ENCODE assay signal across 27 mouse cellular contexts in the genomic region with DNA sequence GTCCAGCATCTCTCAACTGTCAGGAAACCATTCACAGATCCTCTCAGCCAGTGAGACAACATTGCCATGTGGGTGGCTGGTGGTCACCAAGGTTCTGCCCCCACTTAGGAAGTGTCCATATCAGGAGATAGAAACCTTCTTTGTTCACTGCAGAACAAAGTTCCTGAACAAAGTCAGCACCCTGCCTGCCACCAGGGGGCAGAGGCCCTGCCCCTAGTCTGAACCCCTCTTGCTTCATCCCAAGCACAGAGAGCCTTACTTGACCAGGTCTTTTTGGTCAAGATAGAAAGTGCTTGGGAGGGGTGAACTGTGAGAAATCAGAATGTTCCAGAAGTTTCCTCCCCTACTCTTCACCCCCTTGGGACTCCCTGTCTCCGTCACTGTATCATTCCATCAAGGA. TPM values are rescaled to one million over a fixed set of nuclear protein-coding genes. Genes with fewer than 3 reads are reported as not detected.
A peak's percentile ranks its signal among the peaks of the same experiment; 100 is the strongest.
DNase-seq lines count a peak whose midpoint lies in the region; ATAC-seq and TF ChIP-seq lines count a peak whose summit lies in the region.
"Had no signal": no experiment of that assay in that cellular context is flagged by ENCODE, and none has a peak within 500 bp of the region (broad histone marks: within the 10 kb centered on the region; RNA-seq: fewer than 3 reads in every experiment).

No protein-coding gene starts in this region.

- H3K4me2 ChIP-seq in hindbrain, postnatal 0 days (ENCODE audit: low read depth, low read length): no peak overlapping the region
- no peak overlapping the region for H3K4me2 ChIP-seq in hindbrain, embryonic 12.5 days (replicated peaks)
- H3K4me2 ChIP-seq in liver, postnatal 0 days (ENCODE audit: low read depth, low read length): no peak overlapping the region
- H3K4me2 ChIP-seq in liver, embryonic 12.5 days: no peak overlapping the region
- H3K4me2 ChIP-seq: limb, embryonic 13.5 days; midbrain, embryonic 12.5 days; neural tube, embryonic 12.5 days had no signal

- H3K4me1 ChIP-seq in hindbrain, postnatal 0 days (ENCODE audit: insufficient read depth, low read length): no peaks in the 10 kb centered on the region
- peaks cover 7% of the 10 kb centered on the region; the same call in 1 of the 2 replicates for H3K4me1 ChIP-seq in hindbrain, embryonic 12.5 days
- H3K4me1 ChIP-seq in liver, postnatal 0 days (ENCODE audit: insufficient read depth): no peaks in the 10 kb centered on the region
- H3K4me1 ChIP-seq in liver, embryonic 12.5 days: peaks cover 10% of the 10 kb centered on the region
- H3K4me1 ChIP-seq in ES-Bruce4 (ENCODE audit: control insufficient read depth, insufficient read depth, low read length): no peaks in the 10 kb centered on the region
- H3K4me1 ChIP-seq: limb, embryonic 13.5 days had no signal

- no peaks in the 10 kb centered on the region for H3K9me3 ChIP-seq in hindbrain, postnatal 0 days (ENCODE audit: low read length)
- no peaks in the 10 kb centered on the region for H3K9me3 ChIP-seq in hindbrain, embryonic 12.5 days (replicated peaks)
- H3K9me3 ChIP-seq in liver, postnatal 0 days (ENCODE audit: low read length): no peaks in the 10 kb centered on the region
- H3K9me3 ChIP-seq in liver, embryonic 12.5 days (replicated peaks): no peaks in the 10 kb centered on the region; the same call in 1 of the 2 replicates
- no peaks in the 10 kb centered on the region for H3K9me3 ChIP-seq in ES-Bruce4 (replicated peaks; ENCODE audit: control insufficient read depth, insufficient read depth, low read length, poor library complexity, severe bottlenecking)
- H3K9me3 ChIP-seq: limb, embryonic 13.5 days; midbrain, embryonic 12.5 days; neural tube, embryonic 12.5 days had no signal

- no peak for TF ChIP-seq EP300 in liver, postnatal 0 days (IDR thresholded peaks at IDR 0.05; ENCODE audit: low read depth)
- TF ChIP-seq EP300 in ES-Bruce4 (IDR thresholded peaks at IDR 0.05; ENCODE audit: insufficient read depth, low read depth, low read length): no peak

- no peak overlapping the region for H3K27ac ChIP-seq in hindbrain, postnatal 0 days
- no peak overlapping the region for H3K27ac ChIP-seq in hindbrain, embryonic 12.5 days
- no peak overlapping the region for H3K27ac ChIP-seq in liver, postnatal 0 days (ENCODE audit: low read depth)
- H3K27ac ChIP-seq in liver, embryonic 12.5 days: no peak overlapping the region
- no peak overlapping the region for H3K27ac ChIP-seq in ES-Bruce4 (ENCODE audit: insufficient read depth, low read length)
- H3K27ac ChIP-seq: limb, embryonic 13.5 days; midbrain, embryonic 12.5 days; neural tube, embryonic 12.5 days had no signal

- no peaks in the 10 kb centered on the region for H3K36me3 ChIP-seq in hindbrain, postnatal 0 days (ENCODE audit: insufficient read depth, low read length)
- H3K36me3 ChIP-seq in hindbrain, embryonic 12.5 days: no peaks in the 10 kb centered on the region
- H3K36me3 ChIP-seq in liver, postnatal 0 days (replicated peaks; ENCODE audit: insufficient read depth, low read length): peaks cover 13% of the 10 kb centered on the region; the same call in 1 of the 2 replicates
- peaks cover 91% of the 10 kb centered on the region for H3K36me3 ChIP-seq in liver, embryonic 12.5 days
- no peaks in the 10 kb centered on the region for H3K36me3 ChIP-seq in ES-Bruce4 (ENCODE audit: control insufficient read depth, insufficient read depth, low read length, poor library complexity, severe bottlenecking)
- H3K36me3 ChIP-seq: limb, embryonic 13.5 days; midbrain, embryonic 12.5 days; neural tube, embryonic 12.5 days had no signal

- no peak overlapping the region for H3K4me3 ChIP-seq in hindbrain, postnatal 0 days (ENCODE audit: low read length)
- H3K4me3 ChIP-seq in hindbrain, embryonic 12.5 days: no peak overlapping the region
- no peak overlapping the region for H3K4me3 ChIP-seq in liver, postnatal 0 days (ENCODE audit: low read depth, low read length)
- no peak overlapping the region for H3K4me3 ChIP-seq in liver, embryonic 12.5 days
- H3K4me3 ChIP-seq in ES-Bruce4 (ENCODE audit: low read depth, low read length): no peak overlapping the region
- H3K4me3 ChIP-seq: limb, embryonic 13.5 days; midbrain, embryonic 12.5 days; neural tube, embryonic 12.5 days had no signal

- WGBS in hindbrain, postnatal 0 days: 88% methylated on average over 1 of the region's 1 CpGs
- 83% methylated on average over 1 of the region's 1 CpGs for WGBS in hindbrain, embryonic 12.5 days
- 88% methylated on average over 1 of the region's 1 CpGs for WGBS in liver, postnatal 0 days (ENCODE audit: insufficient replicate concordance)
- 85% methylated on average over 1 of the region's 1 CpGs for WGBS in liver, embryonic 12.5 days (ENCODE audit: insufficient replicate concordance)

- TF ChIP-seq CTCF in hindbrain, postnatal 0 days (IDR thresholded peaks at IDR 0.05; ENCODE audit: low read depth): 0 out of 2 replicates have a peak, but pooled peaks have one; percentile 8
- TF ChIP-seq CTCF in liver, postnatal 0 days (IDR thresholded peaks at IDR 0.05; ENCODE audit: low read depth): peak; percentile 56
- TF ChIP-seq CTCF in ES-Bruce4 (IDR thresholded peaks at IDR 0.05; ENCODE audit: low read depth, low read length): peak; percentile 41

- no peak overlapping the region for H3K9ac ChIP-seq in hindbrain, postnatal 0 days (replicated peaks; ENCODE audit: low read length)
- no peak overlapping the region for H3K9ac ChIP-seq in hindbrain, embryonic 12.5 days
- H3K9ac ChIP-seq in liver, postnatal 0 days (replicated peaks): no peak overlapping the region
- no peak overlapping the region for H3K9ac ChIP-seq in liver, embryonic 12.5 days
- no peak overlapping the region for H3K9ac ChIP-seq in ES-Bruce4 (ENCODE audit: low read depth, poor library complexity, severe bottlenecking)
- H3K9ac ChIP-seq: forebrain, postnatal 0 days; limb, embryonic 13.5 days; midbrain, embryonic 12.5 days; neural tube, embryonic 12.5 days had no signal

- DNase-seq in hindbrain, postnatal 0 days (ENCODE audit: low spot score): no peak
- DNase-seq in liver, postnatal 0 days: no peak
- peak; percentile 21 for DNase-seq in 416B (ENCODE audit: low read depth)
- DNase-seq in cerebellum, postnatal 36 days: no peak
- DNase-seq: adrenal gland, postnatal 14 days; cerebellum, adult 11 months; cerebellum, postnatal 10 days; embryo, embryonic 11 days; forebrain, postnatal 0 days; heart, adult 18-20 months; layer of hippocampus, postnatal 36 days; lung, adult 2 months; right cerebral cortex, adult 18-20 months had no signal

- H3K27me3 ChIP-seq in hindbrain, postnatal 0 days (ENCODE audit: insufficient read depth, low read length): no peaks in the 10 kb centered on the region
- H3K27me3 ChIP-seq in hindbrain, embryonic 12.5 days: no peaks in the 10 kb centered on the region
- H3K27me3 ChIP-seq in liver, postnatal 0 days (ENCODE audit: insufficient read depth, low read length): no peaks in the 10 kb centered on the region
- no peaks in the 10 kb centered on the region for H3K27me3 ChIP-seq in liver, embryonic 12.5 days (replicated peaks)
- no peaks in the 10 kb centered on the region for H3K27me3 ChIP-seq in ES-Bruce4 (ENCODE audit: control insufficient read depth, insufficient read depth, low read length, poor library complexity, severe bottlenecking)
- H3K27me3 ChIP-seq: midbrain, embryonic 12.5 days; neural tube, embryonic 12.5 days had no signal

- no peak for TF ChIP-seq POLR2A in ES-Bruce4 (IDR thresholded peaks at IDR 0.05; ENCODE audit: insufficient read depth, low read length)

- no peak for ATAC-seq in hindbrain, postnatal 0 days
- no peak for ATAC-seq in hindbrain, embryonic 12.5 days (ENCODE audit: low FRiP score)
- ATAC-seq in liver, postnatal 0 days: no peak
- ATAC-seq in liver, embryonic 12.5 days: no peak
- ATAC-seq in erythroblast, adult 5-6 weeks (replicated peaks; ENCODE audit: low FRiP score, poor library complexity, severe bottlenecking): no peak
- ATAC-seq: activated CD4-positive, CD25-positive, alpha-beta regulatory T cell, adult 4 months; forebrain, postnatal 0 days; inflammation-experienced regulatory T-cells, adult 6 months had no signal

RNA-seq across cellular contexts. Expression of a gene that starts 28.2 kb away (rescaled TPM):
- 0.21 TPM in 1 of 2 replicates, not detected in the other for total RNA-seq in hindbrain, postnatal 0 days (2014; rRNA removed)
- not detected in 2 replicates for polyA plus RNA-seq in hindbrain, postnatal 0 days (2015; fragmentation: Nextera tagmentation; extraction: Ambion mirVana)
- polyA plus RNA-seq in hindbrain, embryonic 12.5 days (2016; fragmentation: Nextera tagmentation; extraction: Ambion mirVana): 0.65 TPM in 1 of 2 replicates, not detected in the other
- 4.2 and 4.6 TPM in 2 replicates for polyA plus RNA-seq in liver, postnatal 0 days (2015; fragmentation: Nextera tagmentation; extraction: Ambion mirVana)
- 23.2 and 25.6 TPM in 2 replicates for polyA plus RNA-seq in liver, embryonic 12.5 days (2016; fragmentation: Nextera tagmentation; extraction: Ambion mirVana)
- polyA plus RNA-seq in ES-Bruce4 (2011; ENCODE audit: insufficient read depth, insufficient read length, low read depth, missing spikeins): 3.5 and 4.4 TPM in 2 replicates
- 6.7 and 27.5 TPM in 2 replicates for total RNA-seq in erythroblast, adult 5-6 weeks (2015; ENCODE audit: low replicate concordance)
- total RNA-seq in erythroblast, adult 5-6 weeks (2017; ENCODE audit: low replicate concordance): 6.3 and 9.6 TPM in 2 replicates
- total RNA-seq: gastrocnemius, adult 8-10 months; left cerebral cortex, postnatal 14 days had no signal
- polyA plus RNA-seq: C2C12; forebrain, postnatal 0 days had no signal

RNA-seq across cellular contexts. Expression of a gene that starts 37.1 kb away (rescaled TPM):
- total RNA-seq in hindbrain, postnatal 0 days (2014; rRNA removed): 0.10 TPM in 1 of 2 replicates, not detected in the other
- 0.14 and 0.23 TPM in 2 replicates for polyA plus RNA-seq in hindbrain, postnatal 0 days (2015; fragmentation: Nextera tagmentation; extraction: Ambion mirVana)
- polyA plus RNA-seq in hindbrain, embryonic 12.5 days (2016; fragmentation: Nextera tagmentation; extraction: Ambion mirVana): 0.12 TPM in 1 of 2 replicates, not detected in the other
- 0.62 and 0.73 TPM in 2 replicates for polyA plus RNA-seq in liver, postnatal 0 days (2015; fragmentation: Nextera tagmentation; extraction: Ambion mirVana)
- 0.24 and 0.33 TPM in 2 replicates for polyA plus RNA-seq in liver, embryonic 12.5 days (2016; fragmentation: Nextera tagmentation; extraction: Ambion mirVana)
- 0.24 TPM in 1 of 2 replicates, not detected in the other for polyA plus RNA-seq in ES-Bruce4 (2011; ENCODE audit: insufficient read depth, insufficient read length, low read depth, missing spikeins)
- not detected in 2 replicates for total RNA-seq in erythroblast, adult 5-6 weeks (2015; ENCODE audit: low replicate concordance)
- total RNA-seq in erythroblast, adult 5-6 weeks (2017; ENCODE audit: low replicate concordance): not detected in 2 replicates
- total RNA-seq: adrenal gland, postnatal 14 days; forebrain, postnatal 0 days; gastrocnemius, adult 8-10 months; heart, adult 18-20 months; layer of hippocampus, postnatal 36 days had no signal
- polyA plus RNA-seq: C2C12; forebrain, postnatal 0 days; hindbrain, embryonic 11.5 days; kidney, embryonic 14.5 days; limb, embryonic 13.5 days; midbrain, embryonic 12.5 days; neural tube, embryonic 12.5 days had no signal

RNA-seq across cellular contexts. Expression of a gene that starts 41.3 kb away (rescaled TPM):
- total RNA-seq in hindbrain, postnatal 0 days (2014; rRNA removed): 0.50 and 1.3 TPM in 2 replicates
- 8.9 TPM in 2 replicates for polyA plus RNA-seq in hindbrain, postnatal 0 days (2015; fragmentation: Nextera tagmentation; extraction: Ambion mirVana)
- polyA plus RNA-seq in hindbrain, embryonic 12.5 days (2016; fragmentation: Nextera tagmentation; extraction: Ambion mirVana): 6.9 and 8.2 TPM in 2 replicates
- polyA plus RNA-seq in liver, postnatal 0 days (2015; fragmentation: Nextera tagmentation; extraction: Ambion mirVana): 0.90 and 1.0 TPM in 2 replicates
- 0.25 and 0.32 TPM in 2 replicates for polyA plus RNA-seq in liver, embryonic 12.5 days (2016; fragmentation: Nextera tagmentation; extraction: Ambion mirVana)
- 11.3 and 11.5 TPM in 2 replicates for polyA plus RNA-seq in ES-Bruce4 (2011; ENCODE audit: insufficient read depth, insufficient read length, low read depth, missing spikeins)
- total RNA-seq in erythroblast, adult 5-6 weeks (2015; ENCODE audit: low replicate concordance): not detected in 2 replicates
- not detected in 2 replicates for total RNA-seq in erythroblast, adult 5-6 weeks (2017; ENCODE audit: low replicate concordance)

RNA-seq across cellular contexts. Expression of a gene that starts 50.7 kb away (rescaled TPM):
- 8.8 and 10.7 TPM in 2 replicates for total RNA-seq in hindbrain, postnatal 0 days (2014; rRNA removed)
- 5.7 and 6.8 TPM in 2 replicates for polyA plus RNA-seq in hindbrain, postnatal 0 days (2015; fragmentation: Nextera tagmentation; extraction: Ambion mirVana)
- polyA plus RNA-seq in hindbrain, embryonic 12.5 days (2016; fragmentation: Nextera tagmentation; extraction: Ambion mirVana): 15.5 and 15.8 TPM in 2 replicates
- 4.3 and 4.5 TPM in 2 replicates for polyA plus RNA-seq in liver, postnatal 0 days (2015; fragmentation: Nextera tagmentation; extraction: Ambion mirVana)
- 4.4 and 5.4 TPM in 2 replicates for polyA plus RNA-seq in liver, embryonic 12.5 days (2016; fragmentation: Nextera tagmentation; extraction: Ambion mirVana)
- 13.4 and 14.6 TPM in 2 replicates for polyA plus RNA-seq in ES-Bruce4 (2011; ENCODE audit: insufficient read depth, insufficient read length, low read depth, missing spikeins)
- total RNA-seq in erythroblast, adult 5-6 weeks (2015; ENCODE audit: low replicate concordance): 0.58 and 2.7 TPM in 2 replicates
- total RNA-seq in erythroblast, adult 5-6 weeks (2017; ENCODE audit: low replicate concordance): 1.1 and 7.0 TPM in 2 replicates
